In the genomic region with DNA sequence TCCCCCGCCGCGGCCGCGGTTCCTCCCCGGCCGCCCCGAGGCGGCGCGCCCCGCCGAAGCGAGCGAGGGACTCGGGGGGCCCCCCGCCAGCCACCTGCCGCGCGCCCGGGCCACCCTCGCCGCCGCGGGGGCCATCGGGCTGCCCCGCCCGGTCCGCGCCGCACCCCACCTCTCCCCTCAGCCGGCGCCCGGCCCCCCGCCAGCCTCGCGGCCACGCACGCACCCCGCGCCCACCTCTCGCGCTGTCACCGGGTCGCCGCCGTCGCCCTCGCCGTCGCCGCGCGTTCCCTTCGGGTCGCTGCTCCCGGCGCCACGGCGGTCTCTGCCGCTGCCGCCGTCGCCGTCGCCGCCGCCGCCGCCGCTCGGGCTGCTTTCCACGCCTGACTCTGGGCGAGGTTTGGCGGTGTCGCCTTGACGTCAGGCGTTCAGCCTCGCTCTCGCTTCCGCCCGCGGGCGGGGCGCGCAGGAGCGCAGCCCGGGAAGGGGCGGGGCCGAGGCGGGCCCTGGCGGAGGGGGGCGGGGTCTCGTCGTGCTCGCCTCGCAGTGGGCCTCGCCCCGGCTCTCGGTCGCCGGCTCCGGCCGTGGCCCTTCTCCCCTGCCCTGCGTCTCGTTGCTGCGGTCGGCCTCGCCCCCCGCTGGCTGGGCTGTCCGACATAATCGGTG, we compare ENCODE assay signal across 8 mouse cellular contexts. TPM values are rescaled to one million over a fixed set of nuclear protein-coding genes. Genes with fewer than 3 reads are reported as not detected.
A peak's percentile ranks its signal among the peaks of the same experiment; 100 is the strongest.
DNase-seq lines count a peak whose midpoint lies in the region; ATAC-seq lines count a peak whose summit lies in the region.

Gene Rap1b (minus strand): TSS at position 439 of the 663 bp plus-strand sequence.

- under 1% methylated on average over 85 of the region's 112 CpGs for WGBS in forebrain, embryonic 11.5 days
- under 1% methylated on average over 80 of the region's 112 CpGs for WGBS in heart, embryonic 16.5 days
- WGBS in liver, embryonic 15.5 days (ENCODE audit: insufficient replicate concordance) = 1% methylated on average over 107 of the region's 112 CpGs
- WGBS in neural tube, embryonic 12.5 days = under 1% methylated on average over 103 of the region's 112 CpGs

- no peaks in the 10 kb centered on the region for H3K9me3 ChIP-seq in forebrain, embryonic 11.5 days (ENCODE audit: control insufficient read depth, low read length)
- H3K9me3 ChIP-seq in heart, embryonic 16.5 days (replicated peaks; ENCODE audit: control insufficient read depth, low read length) = no peaks in the 10 kb centered on the region
- H3K9me3 ChIP-seq in liver, embryonic 15.5 days (replicated peaks) = no peaks in the 10 kb centered on the region
- H3K9me3 ChIP-seq in neural tube, embryonic 12.5 days = no peaks in the 10 kb centered on the region

- peak within 1 kb of the TSS; percentile 59 for H3K4me2 ChIP-seq in forebrain, embryonic 11.5 days (ENCODE audit: low read depth, low read length, severe bottlenecking)
- H3K4me2 ChIP-seq in heart, embryonic 16.5 days (ENCODE audit: low read depth, low read length) = peak within 1 kb of the TSS; percentile 74
- peak within 1 kb of the TSS; percentile 96 for H3K4me2 ChIP-seq in liver, embryonic 15.5 days
- H3K4me2 ChIP-seq in neural tube, embryonic 12.5 days (replicated peaks) = peak within 1 kb of the TSS; percentile 67

- H3K4me1 ChIP-seq in forebrain, embryonic 11.5 days (replicated peaks; ENCODE audit: control insufficient read depth, insufficient read depth, low read length) = no peaks in the 10 kb centered on the region; the same call in 1 of the 2 replicates
- peaks cover 29% of the 10 kb centered on the region for H3K4me1 ChIP-seq in heart, embryonic 16.5 days (ENCODE audit: control insufficient read depth, insufficient read depth, low read length)
- peaks cover 30% of the 10 kb centered on the region for H3K4me1 ChIP-seq in liver, embryonic 15.5 days (replicated peaks)
- H3K4me1 ChIP-seq in neural tube, embryonic 12.5 days = peaks cover 17% of the 10 kb centered on the region

- peak; percentile 95 to 96 for DNase-seq in CD8-positive naive resting alpha-beta T cell, adult 2 months (ENCODE audit: low read depth in 2 of 2, low spot score in 2 of 2)
- peak; percentile 75 for DNase-seq in c-Kit-positive CD71-negative TER-119-negative erythroid progenitor cells, embryonic 14.5 days (ENCODE audit: low read depth)
- peak; percentile 98 for DNase-seq in forebrain, embryonic 11.5 days (ENCODE audit: low spot score)
- DNase-seq in kidney, postnatal 36 days = peak; percentile 96 to 99
- peak; percentile 74 for DNase-seq in telencephalon, adult 2 months (ENCODE audit: low read depth, low spot score)

- H3K27ac ChIP-seq in forebrain, embryonic 11.5 days (ENCODE audit: low read depth, low read length) = peak within 1 kb of the TSS; percentile 90
- peak within 1 kb of the TSS; percentile 98 for H3K27ac ChIP-seq in heart, embryonic 16.5 days (ENCODE audit: low read length)
- H3K27ac ChIP-seq in liver, embryonic 15.5 days (replicated peaks) = peak within 1 kb of the TSS; percentile 96
- peak within 1 kb of the TSS; percentile 97 for H3K27ac ChIP-seq in neural tube, embryonic 12.5 days

- H3K4me3 ChIP-seq in forebrain, embryonic 11.5 days (ENCODE audit: low read depth, low read length) = peak within 1 kb of the TSS; percentile 94
- peak within 1 kb of the TSS; percentile 99 for H3K4me3 ChIP-seq in heart, embryonic 16.5 days (ENCODE audit: low read length)
- peak within 1 kb of the TSS; percentile 91 for H3K4me3 ChIP-seq in liver, embryonic 15.5 days (replicated peaks)
- peak within 1 kb of the TSS; percentile 94 for H3K4me3 ChIP-seq in neural tube, embryonic 12.5 days

- peak within 1 kb of the TSS; percentile 90 for H3K9ac ChIP-seq in forebrain, embryonic 11.5 days (ENCODE audit: low read length)
- peak within 1 kb of the TSS; percentile 99 for H3K9ac ChIP-seq in heart, embryonic 16.5 days (ENCODE audit: low read length)
- H3K9ac ChIP-seq in liver, embryonic 15.5 days = peak within 1 kb of the TSS; percentile 97
- H3K9ac ChIP-seq in neural tube, embryonic 12.5 days = peak within 1 kb of the TSS; percentile 93

- no peaks in the 10 kb centered on the region for H3K36me3 ChIP-seq in forebrain, embryonic 11.5 days (ENCODE audit: control insufficient read depth, insufficient read depth, low read length)
- H3K36me3 ChIP-seq in heart, embryonic 16.5 days (ENCODE audit: control insufficient read depth, insufficient read depth) = no peaks in the 10 kb centered on the region
- no peaks in the 10 kb centered on the region for H3K36me3 ChIP-seq in liver, embryonic 15.5 days (replicated peaks)
- no peaks in the 10 kb centered on the region for H3K36me3 ChIP-seq in neural tube, embryonic 12.5 days

- no peaks in the 10 kb centered on the region for H3K27me3 ChIP-seq in forebrain, embryonic 11.5 days (ENCODE audit: control insufficient read depth, insufficient read depth, low read length)
- H3K27me3 ChIP-seq in heart, embryonic 16.5 days (ENCODE audit: control insufficient read depth, insufficient read depth, low read length) = no peaks in the 10 kb centered on the region
- peaks cover 9% of the 10 kb centered on the region for H3K27me3 ChIP-seq in liver, embryonic 15.5 days
- H3K27me3 ChIP-seq in neural tube, embryonic 12.5 days (replicated peaks) = no peaks in the 10 kb centered on the region

- ATAC-seq in forebrain, embryonic 11.5 days (replicated peaks; ENCODE audit: low FRiP score) = peak; percentile 95
- ATAC-seq in heart, embryonic 16.5 days (replicated peaks; ENCODE audit: extremely low read depth, insufficient read depth, low FRiP score) = peak; percentile 96
- ATAC-seq in liver, embryonic 15.5 days (ENCODE audit: insufficient read depth) = peak; percentile 96
- ATAC-seq in neural tube, embryonic 12.5 days (ENCODE audit: low FRiP score, low read depth) = peak; percentile 94

RNA-seq across cellular contexts. Expression of gene Rap1b, which starts in this region (rescaled TPM):
- polyA plus RNA-seq in forebrain, embryonic 11.5 days (2014; fragmentation: Nextera tagmentation; extraction: Ambion mirVana) = 150 and 156 TPM in 2 replicates
- polyA plus RNA-seq in heart, embryonic 16.5 days (2015; fragmentation: Nextera tagmentation; extraction: Ambion mirVana) = 123 and 135 TPM in 2 replicates
- polyA plus RNA-seq in liver, embryonic 15.5 days (2015; fragmentation: Nextera tagmentation; extraction: Ambion mirVana) = 97.7 and 100 TPM in 2 replicates
- polyA plus RNA-seq in neural tube, embryonic 12.5 days (2016; fragmentation: Nextera tagmentation; extraction: Ambion mirVana) = 144 and 156 TPM in 2 replicates

Comparison
In these comparisons a context has a peak if more than half of its experiments do, and no peak if none do; other contexts are left out.
1. Peak in every context shown above with its lines: DNase-seq, ATAC-seq, H3K4me3 ChIP-seq and H3K27ac ChIP-seq.